16 mouse cellular contexts compared by ENCODE assay signal in genomic region chrX:50805654-50806053, GRCm38 (mm10). TPM values are rescaled to one million over a fixed set of nuclear protein-coding genes. Genes with fewer than 3 reads are reported as not detected.
DNase-seq lines count a peak whose midpoint lies in the region; ATAC-seq and TF ChIP-seq lines count a peak whose summit lies in the region.
"Had no signal": no experiment of that assay in that cellular context is flagged by ENCODE, and none has a peak within 500 bp of the region (broad histone marks: within the 10 kb centered on the region; RNA-seq: fewer than 3 reads in every experiment).

No protein-coding gene starts in this region.

- no peak overlapping the region; the same call in 1 of the 2 replicates for H3K27ac ChIP-seq in heart, postnatal 0 days (ENCODE audit: low read depth)
- H3K27ac ChIP-seq: embryonic facial prominence, embryonic 13.5 days; heart, adult 2 months had no signal

- DNase-seq in heart, postnatal 0 days (ENCODE audit: low spot score): peak; percentile 6
- DNase-seq in heart, postnatal 4 days: no peak
- DNase-seq in CD8-positive naive resting alpha-beta T cell, adult 2 months (ENCODE audit: low read depth in 2 of 2, low spot score in 2 of 2): peak; percentile 13 to 46
- peak; percentile 48 for DNase-seq in induced T-regulatory cell, adult 2 months (ENCODE audit: low read depth)
- no peak for DNase-seq in cerebellum, postnatal 36 days
- no peak for DNase-seq in left cerebral cortex, adult 9 months (ENCODE audit: low spot score in 2 of 2)
- DNase-seq in layer of hippocampus, postnatal 36 days: no peak
- DNase-seq: left cerebral cortex, postnatal 4 days; lung, postnatal 10 days; right cerebral cortex, adult 18-20 months had no signal

- TF ChIP-seq CTCF in heart, postnatal 0 days (IDR thresholded peaks at IDR 0.05; ENCODE audit: low read depth): no peak

- no peak overlapping the region for H3K9ac ChIP-seq in heart, postnatal 0 days (replicated peaks; ENCODE audit: low read depth, low read length)
- H3K9ac ChIP-seq: embryonic facial prominence, embryonic 13.5 days had no signal

- H3K4me1 ChIP-seq in heart, postnatal 0 days (ENCODE audit: control insufficient read depth, insufficient read depth): no peaks in the 10 kb centered on the region
- H3K4me1 ChIP-seq: embryonic facial prominence, embryonic 13.5 days had no signal

- no peak overlapping the region for H3K4me3 ChIP-seq in heart, postnatal 0 days (ENCODE audit: low read depth, low read length)
- H3K4me3 ChIP-seq: embryonic facial prominence, embryonic 13.5 days; heart, adult 2 months had no signal

- ATAC-seq in heart, postnatal 0 days (ENCODE audit: insufficient read depth, low read depth): no peak
- ATAC-seq in neutrophil, adult 5-6 weeks (ENCODE audit: extremely low read depth, insufficient number of reproducible peaks, low FRiP score, poor library complexity, severe bottlenecking): peak; percentile 98
- ATAC-seq: forebrain, embryonic 16.5 days; hindbrain, embryonic 16.5 days had no signal

- H3K4me2 ChIP-seq in heart, postnatal 0 days (ENCODE audit: low read depth, low read length): no peak overlapping the region
- H3K4me2 ChIP-seq: embryonic facial prominence, embryonic 13.5 days had no signal

- H3K9me3 ChIP-seq in heart, postnatal 0 days (replicated peaks; ENCODE audit: control insufficient read depth, low read length): no peaks in the 10 kb centered on the region
- H3K9me3 ChIP-seq: embryonic facial prominence, embryonic 13.5 days had no signal

- no peaks in the 10 kb centered on the region for H3K36me3 ChIP-seq in heart, postnatal 0 days (replicated peaks; ENCODE audit: control insufficient read depth, insufficient read depth, low read length)
- H3K36me3 ChIP-seq: embryonic facial prominence, embryonic 13.5 days had no signal

- no peaks in the 10 kb centered on the region for H3K27me3 ChIP-seq in heart, postnatal 0 days (ENCODE audit: control insufficient read depth, insufficient read depth, low read length)

- TF ChIP-seq EP300 in heart, postnatal 0 days (IDR thresholded peaks at IDR 0.05; ENCODE audit: low read depth): no peak

- 30% methylated on average over 4 of the region's 4 CpGs for WGBS in heart, postnatal 0 days

RNA-seq across cellular contexts. Expression of gene Stk26, which starts 35.2 kb away (rescaled TPM):
- total RNA-seq in heart, postnatal 0 days (2014; rRNA removed; ENCODE audit: low replicate concordance): 3.4 and 5.2 TPM in 2 replicates
- 1.1 and 1.8 TPM in 2 replicates for polyA plus RNA-seq in heart, postnatal 0 days (2015; fragmentation: Nextera tagmentation; extraction: Ambion mirVana)
- 1 to 10 TPM; 4.7 to 4.9 TPM for total RNA-seq in heart, postnatal 4 days (2021)
- 65.3 and 68.6 TPM in 2 replicates for total RNA-seq in neutrophil, adult 5-6 weeks (2017)
- total RNA-seq in layer of hippocampus, postnatal 36 days (2021): 1 to 10 TPM; 6.8 to 7.0 TPM
- polyA plus RNA-seq: C2C12 had no signal

Comparison
In these comparisons a context has a peak if more than half of its experiments do, and no peak if none do; other contexts are left out.
1. DNase-seq: peak in heart, postnatal 0 days (single experiment), CD8-positive naive resting alpha-beta T cell, adult 2 months (2 of 2) and induced T-regulatory cell, adult 2 months (single experiment); none in heart, postnatal 4 days (single experiment), cerebellum, postnatal 36 days (0 of 2), left cerebral cortex, adult 9 months (0 of 2) and layer of hippocampus, postnatal 36 days (0 of 2).